Mouse (Mus musculus) brain, embryonic 14.5 days (tissue): ENCODE data around the gene Ifitm2.

Source experiments
- CTCF ChIP-seq: fragments of 200-500 bp; IDR thresholded peaks from 2 replicates; pipeline ENCODE4 v1.5.1; 2012; ENCODE audit warnings: inconsistent platforms, mild to moderate bottlenecking, moderate library complexity, borderline replicate concordance; ENCODE audit not compliant: insufficient read depth, insufficient read length; ENCODE audit errors: extremely low read depth
- POLR2A ChIP-seq: fragments of 200-500 bp; IDR thresholded peaks from 2 replicates; pipeline ENCODE4 v1.6.1; 2012; ENCODE audit warnings: mild to moderate bottlenecking, inconsistent platforms, borderline replicate concordance; ENCODE audit not compliant: poor library complexity, insufficient read depth, insufficient read length, severe bottlenecking; ENCODE audit errors: extremely low read depth

GRCm38 (mm10) chr7:140959181-140959901 is 3.6 kb upstream of the Ifitm2 start:
- peak; percentile 33; the same call in 1 of the 2 replicates for TF ChIP-seq CTCF
- TF ChIP-seq POLR2A = no peak
